Mouse (Mus musculus) neutrophil, adult 59 days (primary cell): ENCODE data around the gene Gm28553. TPM values are rescaled to one million over a fixed set of nuclear protein-coding genes. Genes with fewer than 3 reads are reported as not detected.

Source experiments
- total RNA-seq, 2 experiments: library from RNA; stranded (reverse); gene quantifications; 1 replicate in 1 of 2; 2 replicates in 1 of 2; pipeline ENCODE4 v1.2.4; 2023

Gm28553 gene
- not detected for total RNA-seq

DNA sequence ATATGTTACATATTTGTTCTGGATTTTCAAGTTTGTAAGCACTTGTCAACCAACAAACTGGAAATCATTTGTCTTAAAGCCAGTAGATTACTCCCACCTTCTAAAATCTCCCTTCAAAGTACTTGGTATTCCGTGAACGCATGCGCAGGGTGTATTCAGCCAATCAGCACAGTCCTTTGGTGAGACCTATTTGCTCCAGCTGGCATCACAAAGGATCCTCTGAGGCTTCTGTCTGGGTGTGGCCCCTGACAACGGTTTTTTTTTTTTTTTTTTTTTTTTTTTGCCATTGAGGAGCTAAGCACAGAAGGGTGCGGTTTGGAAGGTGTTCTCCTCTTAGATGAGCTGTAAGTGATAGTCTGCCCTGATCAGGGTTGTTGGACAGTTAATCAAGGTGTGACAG is at the start of gene Gm28553:
Gm28553 (plus strand) TSS at position 301 of the 400 bp plus-strand sequence.

